ENCODE assay signal across 7 mouse cellular contexts in the genomic region with DNA sequence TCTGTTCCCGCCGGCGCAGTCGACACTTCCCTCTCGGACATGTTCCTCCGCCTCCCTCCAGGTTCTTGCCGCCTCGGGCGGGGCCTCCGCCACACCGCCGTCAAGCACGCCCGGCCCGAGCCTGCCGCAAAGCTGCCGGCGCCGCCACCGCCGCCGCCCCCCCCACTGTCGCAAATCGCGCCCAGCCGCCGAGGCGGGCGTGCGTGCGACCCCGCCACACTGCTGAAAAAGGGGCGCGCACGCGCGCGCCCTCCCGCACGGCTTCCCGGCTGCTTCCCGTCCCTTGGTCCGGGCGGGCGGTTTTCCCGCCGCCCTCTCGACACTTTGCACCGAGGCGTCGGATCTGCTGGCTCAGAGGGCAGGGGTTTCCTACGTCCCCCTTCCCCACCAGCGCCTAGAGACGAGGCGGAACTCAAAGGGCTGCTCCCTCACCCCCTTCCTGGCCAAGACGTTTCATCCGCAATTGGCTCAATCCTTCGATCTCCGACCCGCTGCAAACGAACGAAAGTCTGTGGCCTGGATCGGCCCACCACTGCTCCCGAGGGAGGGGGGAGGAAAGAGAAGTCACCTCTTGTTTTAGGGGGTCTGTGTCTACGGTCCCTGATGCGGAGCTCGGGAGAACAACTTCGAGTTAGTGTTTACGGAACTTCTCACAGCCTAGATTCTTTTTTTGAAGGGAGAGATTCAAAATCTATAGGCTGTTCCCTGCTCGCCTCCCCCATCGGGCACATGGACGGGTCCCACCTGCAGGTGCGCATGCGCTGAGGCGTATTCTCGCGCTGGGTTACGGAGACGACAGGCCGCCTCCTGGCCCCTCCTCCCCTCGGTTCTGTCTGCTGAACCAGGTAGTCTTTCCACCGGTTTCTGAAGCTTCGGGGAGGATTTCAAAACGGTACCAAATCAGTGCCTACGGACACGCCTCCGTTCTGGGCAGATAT. TPM values are rescaled to one million over a fixed set of nuclear protein-coding genes. Genes with fewer than 3 reads are reported as not detected.
DNase-seq lines count a peak whose midpoint lies in the region; ATAC-seq lines count a peak whose summit lies in the region.

TSS of gene Eed (minus strand) at position 499 of the 938 bp plus-strand sequence.

- H3K4me1 ChIP-seq in intestine, embryonic 16.5 days (ENCODE audit: control insufficient read depth, insufficient read depth, low read length): peaks cover 7% of the 10 kb centered on the region; the same call in 1 of the 2 replicates
- peaks cover 11% of the 10 kb centered on the region for H3K4me1 ChIP-seq in midbrain, embryonic 11.5 days (ENCODE audit: control insufficient read depth, insufficient read depth, low read length)

- intact Hi-C loops in left cerebral cortex, postnatal 36 days (cut with DNase I): loop anchor here (5.0 to 10.0 kb wide), 2 partner anchors 152 to 444 kb away; partner anchors contain the start of genes Ccdc89 and Picalm

- peak; percentile 90 for ATAC-seq in intestine, embryonic 16.5 days
- peak; percentile 91 for ATAC-seq in midbrain, embryonic 11.5 days (ENCODE audit: low FRiP score)

- no peaks in the 10 kb centered on the region for H3K27me3 ChIP-seq in intestine, embryonic 16.5 days (replicated peaks; ENCODE audit: control insufficient read depth, insufficient read depth, low read length)
- no peaks in the 10 kb centered on the region for H3K27me3 ChIP-seq in midbrain, embryonic 11.5 days (ENCODE audit: control insufficient read depth, insufficient read depth, low read length)

- DNase-seq in adrenal gland, adult 2 months: peak; percentile 96
- DNase-seq in embryo, embryonic 11.5 days (ENCODE audit: low read depth, low spot score): peak; percentile 90
- peak; percentile 93 to 96 for DNase-seq in gastrocnemius, postnatal 4 days (ENCODE audit: low spot score in 2 of 2)
- peak; percentile 93 to 94 for DNase-seq in left cerebral cortex, postnatal 36 days (ENCODE audit: low spot score in 2 of 2)
- DNase-seq in midbrain, embryonic 11.5 days (ENCODE audit: low spot score, missing footprints): peak; percentile 99
- peak; percentile 95 for DNase-seq in skeletal muscle tissue, adult 2 months (ENCODE audit: low read depth, low spot score)

- peaks cover 5% of the 10 kb centered on the region for H3K36me3 ChIP-seq in intestine, embryonic 16.5 days (ENCODE audit: control insufficient read depth, insufficient read depth, low read length)
- peaks cover 4% of the 10 kb centered on the region; the same call in 1 of the 2 replicates for H3K36me3 ChIP-seq in midbrain, embryonic 11.5 days (ENCODE audit: control insufficient read depth, insufficient read depth, low read length)

- under 1% methylated on average over 75 of the region's 87 CpGs for WGBS in intestine, embryonic 16.5 days
- under 1% methylated on average over 83 of the region's 87 CpGs for WGBS in midbrain, embryonic 11.5 days

- H3K4me2 ChIP-seq in intestine, embryonic 16.5 days (ENCODE audit: low read depth, low read length): peak within 1 kb of the TSS; percentile 80
- peak within 1 kb of the TSS; percentile 62 for H3K4me2 ChIP-seq in midbrain, embryonic 11.5 days

- peak within 1 kb of the TSS; percentile 91 for H3K9ac ChIP-seq in intestine, embryonic 16.5 days (ENCODE audit: low read depth, low read length)
- H3K9ac ChIP-seq in midbrain, embryonic 11.5 days (ENCODE audit: low read length): peak within 1 kb of the TSS; percentile 92

- no peaks in the 10 kb centered on the region for H3K9me3 ChIP-seq in intestine, embryonic 16.5 days (ENCODE audit: control insufficient read depth, low read length)
- H3K9me3 ChIP-seq in midbrain, embryonic 11.5 days (ENCODE audit: control insufficient read depth, low read length): no peaks in the 10 kb centered on the region

- H3K4me3 ChIP-seq in intestine, embryonic 16.5 days (ENCODE audit: low read length): peak within 1 kb of the TSS; percentile 85
- peak within 1 kb of the TSS; percentile 81 for H3K4me3 ChIP-seq in midbrain, embryonic 11.5 days (ENCODE audit: low read depth, low read length)

- H3K27ac ChIP-seq in intestine, embryonic 16.5 days (ENCODE audit: low read length): peak within 1 kb of the TSS; percentile 100
- H3K27ac ChIP-seq in midbrain, embryonic 11.5 days (ENCODE audit: low read depth, low read length): peak within 1 kb of the TSS; percentile 99

RNA-seq across cellular contexts. Expression of gene Eed, which starts in this region (rescaled TPM):
- 10 to 100 TPM; 49.3 to 71.0 TPM for total RNA-seq in adrenal gland, adult 2 months (2021)
- 5.7 and 10.6 TPM in 2 replicates for polyA plus RNA-seq in adrenal gland, adult 2 months (2012; rRNA removed)
- total RNA-seq in gastrocnemius, postnatal 4 days (2021): 10 to 100 TPM; 34.3 to 49.6 TPM
- polyA plus RNA-seq in intestine, embryonic 16.5 days (2015; fragmentation: Nextera tagmentation; extraction: Ambion mirVana): 48.4 and 59.1 TPM in 2 replicates
- total RNA-seq in left cerebral cortex, postnatal 36 days (2021): 10 to 100 TPM; 27.6 to 47.0 TPM
- 82.8 and 85.7 TPM in 2 replicates for polyA plus RNA-seq in midbrain, embryonic 11.5 days (2014; fragmentation: Nextera tagmentation; extraction: Ambion mirVana)

Comparison
In these comparisons a context has a peak if more than half of its experiments do, and no peak if none do; other contexts are left out.
1. Peak in every context shown above with its lines: DNase-seq, ATAC-seq, H3K4me3 ChIP-seq and H3K27ac ChIP-seq.